ENCODE assay signal across 14 mouse cellular contexts in genomic region chr2:18954422-18954821, GRCm38 (mm10). TPM values are rescaled to one million over a fixed set of nuclear protein-coding genes. Genes with fewer than 3 reads are reported as not detected.
"Had no signal": no experiment of that assay in that cellular context is flagged by ENCODE, and none has a peak within 500 bp of the region (broad histone marks: within the 10 kb centered on the region; RNA-seq: fewer than 3 reads in every experiment).

No protein-coding gene starts in this region.

- H3K4me3 ChIP-seq: intestine, embryonic 15.5 days; kidney, embryonic 15.5 days; layer of hippocampus, adult 2 months; limb, embryonic 13.5 days; midbrain, embryonic 12.5 days; neural tube, embryonic 13.5 days had no signal

- H3K9me3 ChIP-seq: intestine, embryonic 15.5 days; kidney, embryonic 15.5 days; limb, embryonic 13.5 days; midbrain, embryonic 12.5 days; neural tube, embryonic 13.5 days had no signal

- DNase-seq: kidney, adult 2 months; kidney, postnatal 14 days; left cerebral cortex, postnatal 4 days; lung, adult 18-20 months; right cerebral cortex, postnatal 14 days; thymus, postnatal 4 days had no signal

- H3K36me3 ChIP-seq: intestine, embryonic 15.5 days; kidney, embryonic 15.5 days; limb, embryonic 13.5 days; midbrain, embryonic 12.5 days; neural tube, embryonic 13.5 days had no signal

- H3K9ac ChIP-seq: intestine, embryonic 15.5 days; kidney, embryonic 15.5 days; limb, embryonic 13.5 days; midbrain, embryonic 12.5 days; neural tube, embryonic 13.5 days had no signal

- ATAC-seq: intestine, embryonic 15.5 days; midbrain, embryonic 16.5 days had no signal

- H3K27ac ChIP-seq: intestine, embryonic 15.5 days; kidney, embryonic 15.5 days; layer of hippocampus, adult 2 months; limb, embryonic 13.5 days; midbrain, embryonic 12.5 days; neural tube, embryonic 13.5 days had no signal

- H3K4me2 ChIP-seq: intestine, embryonic 15.5 days; kidney, embryonic 15.5 days; limb, embryonic 13.5 days; midbrain, embryonic 12.5 days; neural tube, embryonic 13.5 days had no signal

- H3K27me3 ChIP-seq: intestine, embryonic 15.5 days; kidney, embryonic 15.5 days; midbrain, embryonic 12.5 days; neural tube, embryonic 13.5 days had no signal

RNA-seq across cellular contexts. Expression of gene 4930426L09Rik, which starts 43.7 kb away (rescaled TPM):
- polyA plus RNA-seq: lung, embryonic 16.5 days had no signal
